Mouse (Mus musculus) liver, embryonic 14.5 days (tissue): ENCODE results near the gene Gtf2f1. TPM values are rescaled to one million over a fixed set of nuclear protein-coding genes. Genes with fewer than 3 reads are reported as not detected.

Source experiments
- ATAC-seq: fragments of 200-750 bp; cut with Nextera tagmentation; 2 replicates; pipeline ENCODE4 v1.8.0; 2017; ENCODE audit warnings: moderate number of reproducible peaks, mild to moderate bottlenecking, moderate library complexity; ENCODE audit not compliant: insufficient read depth
- DNase-seq, 3 experiments: peaks; one replicate each; pipeline ENCODE4 v3.0.0-alpha.2; 2012 to 2013; ENCODE audit warnings: low read depth in 3 of 3, low spot score in 3 of 3
- H3K27ac ChIP-seq: fragments of 300-500 bp; sonication (generic); 2 replicates; pipeline ENCODE4 v1.5.1; 2014; ENCODE audit warnings: moderate library complexity, mild to moderate bottlenecking, control low read depth, inconsistent platforms
- H3K27me3 ChIP-seq: fragments of 300-500 bp; sonication (generic); 2 replicates; pipeline ENCODE4 v1.6.1; 2014; ENCODE audit warnings: mild to moderate bottlenecking, low read length, moderate library complexity; ENCODE audit not compliant: control insufficient read depth, insufficient read depth
- H3K36me3 ChIP-seq: fragments of 300-500 bp; sonication (generic); replicated peaks from 2 replicates; pipeline ENCODE4 v1.6.1; 2014; ENCODE audit warnings: low read depth; ENCODE audit not compliant: control insufficient read depth, insufficient read depth
- H3K4me1 ChIP-seq, 2 experiments: fragments of 200-500 bp in 1 of 2; fragments of 300-500 bp in 1 of 2; sonication (generic) in 1 of 2; replicated peaks; 2 replicates each; pipeline ENCODE4 v1.6.1; 2012 to 2014; ENCODE audit warnings: antibody characterized with exemption in 1 of 2, inconsistent platforms in 1 of 2, low read length in 1 of 2; ENCODE audit not compliant: control insufficient read depth in 2 of 2, insufficient read depth in 2 of 2
- H3K4me2 ChIP-seq: fragments of 300-500 bp; sonication (generic); 2 replicates; pipeline ENCODE4 v1.6.1; 2014; ENCODE audit warnings: low read depth, mild to moderate bottlenecking, control low read depth, moderate library complexity
- H3K4me3 ChIP-seq, 2 experiments: fragments of 200-500 bp in 1 of 2; fragments of 300-500 bp in 1 of 2; sonication (generic) in 1 of 2; 2 replicates each; pipeline ENCODE4 v1.5.1; 2012 to 2014; ENCODE audit warnings: low read depth in 2 of 2, low read length in 2 of 2, mild to moderate bottlenecking in 2 of 2, control low read depth in 1 of 2, inconsistent platforms in 1 of 2, moderate library complexity in 1 of 2; ENCODE audit not compliant: insufficient read depth in 1 of 2
- H3K9ac ChIP-seq: fragments of 300-500 bp; sonication (generic); replicated peaks from 2 replicates; pipeline ENCODE4 v1.6.1; 2014; ENCODE audit warnings: mild to moderate bottlenecking, control low read depth, moderate library complexity
- H3K9me3 ChIP-seq: fragments of 300-500 bp; sonication (generic); 2 replicates; pipeline ENCODE4 v1.6.1; 2016; ENCODE audit warnings: low read length, mixed read lengths; ENCODE audit not compliant: control insufficient read depth
- CTCF ChIP-seq: IDR thresholded peaks from 2 replicates; pipeline ENCODE4 v1.5.1; 2016; ENCODE audit warnings: antibody characterized with exemption, low read depth, control low read depth
- EP300 ChIP-seq: IDR thresholded peaks from 2 replicates; pipeline ENCODE4 v1.6.1; 2016; ENCODE audit warnings: antibody characterized with exemption, low read depth
- WGBS: fragments of 180-500 bp; shearing (Covaris S2); extraction: QIAGEN DNeasy Blood & Tissue Kit; methylation state at CpG from one replicate; pipeline ENCODE4 v1.1.7; 2014; ENCODE audit not compliant: insufficient replicate concordance; 5-methylcytosine and 5-hydroxymethylcytosine counted together
- polyA plus RNA-seq, 2 experiments: library from polyadenylated mRNA; depleted of rRNA in 1 of 2; stranded (reverse) in 1 of 2; unstranded in 1 of 2; fragments of >200 nt; fragmentation: Nextera tagmentation in 1 of 2; extraction: Ambion mirVana in 1 of 2; gene quantifications; 2 replicates each; pipeline versions ENCODE4 v1.2.1 to v1.2.3; 2012 to 2014

The Gtf2f1 gene
- polyA plus RNA-seq, 2 experiments, result 47.3 to 56.5 TPM

DNA sequence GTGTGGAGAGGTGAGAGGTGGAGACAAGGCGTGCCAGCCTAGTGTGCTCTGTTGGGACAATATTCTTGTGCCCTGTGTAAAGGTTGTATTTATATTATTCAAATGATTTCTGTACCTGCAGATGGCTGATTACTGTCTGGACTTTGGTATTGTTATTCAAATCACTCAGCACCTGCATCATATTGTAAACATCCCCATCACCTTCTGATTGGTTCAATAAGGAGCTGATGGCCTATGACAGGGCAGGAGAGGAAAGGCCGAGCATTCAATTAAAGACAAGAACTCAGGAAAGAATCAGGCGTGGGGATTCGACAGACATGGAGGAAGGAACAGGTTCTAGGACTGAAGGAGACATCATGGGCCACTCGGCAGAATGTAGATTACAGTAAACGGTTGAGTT is 47.4 kb downstream of the Gtf2f1 start:
- H3K9me3 ChIP-seq, result no peaks in the 10 kb centered on the region
- DNase-seq (no peak), ATAC-seq (no peak)
- TF ChIP-seq CTCF, result no peak
- TF ChIP-seq EP300, result no peak
- H3K4me1 ChIP-seq, result no peaks in the 10 kb centered on the region
- H3K27me3 ChIP-seq, result no peaks in the 10 kb centered on the region
- no peak overlapping the region for H3K4me3 ChIP-seq
- no peak overlapping the region for H3K27ac ChIP-seq
- 58% methylated on average over 6 of the region's 6 CpGs for WGBS
- H3K9ac ChIP-seq, result no peak overlapping the region
- no peak overlapping the region for H3K4me2 ChIP-seq
- no peaks in the 10 kb centered on the region for H3K36me3 ChIP-seq

GRCm38 (mm10) chr17:56962642-56963405 is 48.3 kb downstream of the Gtf2f1 start:
- no peaks in the 10 kb centered on the region for H3K36me3 ChIP-seq
- H3K4me1 ChIP-seq, result peaks cover 7% of the 10 kb centered on the region in 2 experiments
- no peaks in the 10 kb centered on the region for H3K9me3 ChIP-seq
- no peak overlapping the region for H3K4me3 ChIP-seq
- H3K27me3 ChIP-seq, result no peaks in the 10 kb centered on the region
- ATAC-seq (no peak), DNase-seq (no peak)
- TF ChIP-seq CTCF, result no peak
- TF ChIP-seq EP300, result no peak
- H3K4me2 ChIP-seq, result no peak overlapping the region
- WGBS, result 44% methylated on average over 5 of the region's 5 CpGs
- H3K9ac ChIP-seq, result no peak overlapping the region
- H3K27ac ChIP-seq, result no peak overlapping the region

- WGBS, result 77% methylated on average over 4 of the region's 4 CpGs
- no peak overlapping the region for H3K4me3 ChIP-seq
- DNase-seq (no peak), ATAC-seq (no peak)
- no peaks in the 10 kb centered on the region for H3K36me3 ChIP-seq
- no peak for TF ChIP-seq EP300
- TF ChIP-seq CTCF, result peak; percentile 39
- H3K27me3 ChIP-seq, result no peaks in the 10 kb centered on the region
- no peaks in the 10 kb centered on the region for H3K9me3 ChIP-seq
- no peak overlapping the region for H3K9ac ChIP-seq
- no peak overlapping the region for H3K4me2 ChIP-seq
- H3K4me1 ChIP-seq, result peaks cover 13 to 14% of the 10 kb centered on the region in 2 experiments
- H3K27ac ChIP-seq, result no peak overlapping the region
These were observed 49.2 kb downstream of the Gtf2f1 start for GRCm38 (mm10) chr17:56961880-56962279.

GRCm38 (mm10) chr17:56958667-56959066 is 52.4 kb downstream of the Gtf2f1 start:
- 58% methylated on average over 4 of the region's 4 CpGs for WGBS
- peaks cover 13 to 14% of the 10 kb centered on the region in 2 experiments for H3K4me1 ChIP-seq
- no peak overlapping the region for H3K9ac ChIP-seq
- no peak for DNase-seq
- TF ChIP-seq EP300, result no peak
- no peak for TF ChIP-seq CTCF
- no peak for ATAC-seq
- no peaks in the 10 kb centered on the region for H3K27me3 ChIP-seq
- H3K4me2 ChIP-seq, result no peak overlapping the region
- no peak overlapping the region for H3K27ac ChIP-seq
- H3K36me3 ChIP-seq, result no peaks in the 10 kb centered on the region
- no peak overlapping the region for H3K4me3 ChIP-seq
- no peaks in the 10 kb centered on the region for H3K9me3 ChIP-seq

DNA sequence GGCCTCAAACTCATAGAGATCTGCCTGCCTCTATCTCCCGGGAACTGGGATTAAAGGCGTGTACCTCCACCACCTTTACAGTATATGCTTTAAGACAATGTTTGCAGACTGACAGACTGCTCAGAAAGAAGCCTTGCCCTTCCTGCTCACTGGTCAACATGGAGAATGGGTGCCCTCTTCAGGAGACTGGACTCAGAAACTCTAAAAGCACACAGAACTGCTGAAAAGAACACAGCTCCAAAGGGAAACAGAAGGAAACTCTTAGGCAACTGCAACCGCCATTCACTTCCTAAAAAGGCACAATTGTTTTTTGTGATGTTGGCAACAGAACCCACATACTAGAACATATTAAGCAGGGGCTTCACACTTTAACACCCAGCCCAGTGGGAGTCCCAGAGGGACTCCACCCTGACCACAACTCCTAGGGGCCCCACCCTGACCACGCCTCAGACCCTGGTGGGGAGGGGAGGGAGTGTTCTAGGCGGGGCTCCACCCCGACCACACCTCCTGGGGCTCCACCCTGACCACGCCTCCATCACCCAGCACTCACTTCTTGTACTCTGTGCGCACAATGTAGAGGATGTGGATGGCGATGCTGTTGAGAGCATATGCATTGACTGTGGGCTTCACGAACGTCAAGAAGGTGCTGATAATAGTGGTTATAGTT is 53.2 kb downstream of the Gtf2f1 start:
- Histone ChIP-seq H3K9ac (no peak overlapping the region), H3K27ac (peak overlapping the region; percentile 12; the same call in 1 of the 2 replicates), H3K27me3 (no peaks in the 10 kb centered on the region), H3K4me1 (peaks cover 13 to 18% of the 10 kb centered on the region in 2 experiments), H3K4me3 (no peak overlapping the region), H3K36me3 (no peaks in the 10 kb centered on the region), H3K4me2 (peak overlapping the region; percentile 41), H3K9me3 (no peaks in the 10 kb centered on the region)
- 8% methylated on average over 11 of the region's 11 CpGs for WGBS
- DNase-seq (peak; percentile 59 to 68 (median 67)), ATAC-seq (peak; percentile 98)
- TF ChIP-seq CTCF (no peak), EP300 (no peak)
